Mouse (Mus musculus) ES-E14 (cell line): Measurements from ENCODE around the gene Ctsk. TPM values are rescaled to one million over a fixed set of nuclear protein-coding genes. Genes with fewer than 3 reads are reported as not detected.

Experiments used
- DNase-seq: peaks from one replicate; pipeline ENCODE4 v3.0.0-alpha.2; 2013; ENCODE audit warnings: low read depth, low spot score
- H3K27ac ChIP-seq: 2 replicates; pipeline ENCODE4 v1.5.1; 2012; ENCODE audit warnings: low read depth, mild to moderate bottlenecking, low read length, moderate library complexity, mixed read lengths; ENCODE audit not compliant: poor library complexity, insufficient read depth, severe bottlenecking
- H3K36me3 ChIP-seq: 2 replicates; pipeline ENCODE4 v1.6.1; 2012; ENCODE audit warnings: mild to moderate bottlenecking, low read length, moderate library complexity, mixed read lengths; ENCODE audit not compliant: control insufficient read depth, poor library complexity, insufficient read depth, severe bottlenecking
- H3K4me1 ChIP-seq, 2 experiments: fragments of 150-350 bp in 1 of 2; sonication (generic) in 1 of 2; 2 replicates each; pipeline ENCODE4 v1.6.1; 2012; ENCODE audit warnings: low read length in 2 of 2, mild to moderate bottlenecking in 1 of 2, mixed read lengths in 1 of 2; ENCODE audit not compliant: control insufficient read depth in 2 of 2, insufficient read depth in 2 of 2, poor library complexity in 1 of 2
- H3K4me3 ChIP-seq, 2 experiments: fragments of 150-350 bp in 1 of 2; sonication (generic) in 1 of 2; 2 replicates each; pipeline ENCODE4 v1.5.1; 2012; ENCODE audit warnings: low read length in 2 of 2, low read depth in 1 of 2, mild to moderate bottlenecking in 1 of 2, mixed read lengths in 1 of 2; ENCODE audit not compliant: insufficient read depth in 1 of 2, poor library complexity in 1 of 2, severe bottlenecking in 1 of 2
- H3K9ac ChIP-seq: 2 replicates; pipeline ENCODE4 v1.6.1; 2012; ENCODE audit warnings: low read depth, mild to moderate bottlenecking, low read length, mixed read lengths; ENCODE audit not compliant: poor library complexity, insufficient read depth, severe bottlenecking
- H3K9me3 ChIP-seq: fragments of 150-350 bp; sonication (generic); 2 replicates; pipeline ENCODE4 v1.6.1; 2012; ENCODE audit warnings: low read depth, mild to moderate bottlenecking, low read length; ENCODE audit not compliant: control insufficient read depth, insufficient read depth
- CHD2 ChIP-seq: IDR thresholded peaks from 2 replicates; pipeline ENCODE4 v1.6.1; 2014; ENCODE audit warnings: mild to moderate bottlenecking, low read depth, low read length, inconsistent platforms
- HCFC1 ChIP-seq: IDR thresholded peaks from 2 replicates; pipeline ENCODE4 v1.6.1; 2012; ENCODE audit warnings: low read length, inconsistent platforms, borderline replicate concordance; ENCODE audit not compliant: insufficient read depth
- MAFK ChIP-seq: IDR thresholded peaks from 2 replicates; pipeline ENCODE4 v1.6.1; 2014; ENCODE audit warnings: mild to moderate bottlenecking, low read depth, low read length, inconsistent platforms; ENCODE audit not compliant: insufficient read depth
- ZC3H11A ChIP-seq: IDR thresholded peaks from 2 replicates; pipeline ENCODE4 v1.6.1; 2012; ENCODE audit warnings: low read depth, mild to moderate bottlenecking, inconsistent platforms, low read length, borderline replicate concordance
- ZNF384 ChIP-seq: IDR thresholded peaks from 2 replicates; pipeline ENCODE4 v1.6.1; 2012; ENCODE audit warnings: low read depth, low read length, inconsistent platforms
- in situ Hi-C, 2 experiments: fragments of 600-800 bp; cut with MboI; formaldehyde crosslinking; loops; one replicate each; pipeline ENCODE4 v1.15.1; 2025; ENCODE audit warnings: low sequenced_read_pairs in 2 of 2, inconsistent platforms in 1 of 2; ENCODE audit not compliant: unreplicated experiment in 2 of 2
- total RNA-seq: library from RNA; depleted of rRNA; stranded (reverse); fragments of 300-350 nt; gene quantifications from 2 replicates; pipeline ENCODE4 v1.2.3, GENCODE M21; 2012

Gene Ctsk
- total RNA-seq, 1 experiment, result 0.22 TPM

DNA sequence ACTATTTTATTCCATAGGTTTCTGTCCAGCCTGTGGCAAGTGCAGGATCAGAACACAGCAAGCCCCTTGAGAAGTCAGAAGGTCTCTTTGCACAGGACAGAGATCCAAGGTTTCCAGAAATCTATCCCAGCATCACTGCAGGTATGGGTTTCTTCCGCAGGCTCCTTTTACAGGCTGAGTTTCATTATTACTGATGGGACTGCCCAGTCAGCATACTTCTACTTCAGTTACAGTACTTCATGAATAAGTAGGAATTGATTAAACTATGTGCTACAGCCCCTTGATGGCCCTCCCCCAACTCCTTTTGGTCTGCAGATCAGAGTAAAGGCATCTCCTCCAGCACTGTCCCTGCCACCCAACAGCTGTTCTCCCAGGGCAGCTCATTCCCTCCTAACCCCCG is 8.8 kb upstream of the Ctsk start:
- no peak for DNase-seq
- in situ Hi-C loops, result no loop called here
- peaks cover 26% of the 10 kb centered on the region for H3K36me3 ChIP-seq
- no peak overlapping the region for H3K9ac ChIP-seq
- H3K4me3 ChIP-seq, result no peak overlapping the region
- no peak overlapping the region for H3K27ac ChIP-seq
- H3K9me3 ChIP-seq, result no peaks in the 10 kb centered on the region
- H3K4me1 ChIP-seq, result no peaks in the 10 kb centered on the region
- TF ChIP-seq ZC3H11A, result no peak
- TF ChIP-seq MAFK, result no peak
- no peak for TF ChIP-seq HCFC1
- no peak for TF ChIP-seq CHD2
- TF ChIP-seq ZNF384, result no peak

DNA sequence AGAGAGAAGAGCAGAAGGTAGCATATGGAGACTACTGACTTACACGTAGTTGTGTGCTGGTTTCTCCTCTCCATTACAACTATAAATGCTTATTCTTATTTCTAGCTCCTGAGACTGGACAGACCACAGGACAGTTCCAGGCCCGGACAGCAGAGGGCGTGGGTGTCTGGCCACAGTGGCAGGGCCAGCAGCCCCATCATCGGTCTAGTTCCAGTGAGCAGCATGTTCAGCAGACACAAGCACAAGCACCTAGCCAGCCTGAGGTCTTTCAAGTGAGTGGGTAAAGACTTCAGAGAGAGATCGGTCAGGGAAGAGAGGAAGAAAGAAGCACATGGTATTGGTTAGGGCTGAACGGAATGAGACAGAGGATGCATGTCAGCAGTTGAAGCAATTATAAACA is 4.7 kb upstream of the Ctsk start:
- Histone ChIP-seq H3K36me3 (peaks cover 24% of the 10 kb centered on the region), H3K4me1 (no peaks in the 10 kb centered on the region), H3K27ac (no peak overlapping the region), H3K4me3 (no peak overlapping the region), H3K9me3 (no peaks in the 10 kb centered on the region), H3K9ac (no peak overlapping the region)
- no peak for DNase-seq
- TF ChIP-seq ZNF384, result no peak
- no peak for TF ChIP-seq CHD2
- TF ChIP-seq MAFK, result no peak
- TF ChIP-seq HCFC1, result no peak
- no peak for TF ChIP-seq ZC3H11A
- in situ Hi-C loops, result no loop called here

DNA sequence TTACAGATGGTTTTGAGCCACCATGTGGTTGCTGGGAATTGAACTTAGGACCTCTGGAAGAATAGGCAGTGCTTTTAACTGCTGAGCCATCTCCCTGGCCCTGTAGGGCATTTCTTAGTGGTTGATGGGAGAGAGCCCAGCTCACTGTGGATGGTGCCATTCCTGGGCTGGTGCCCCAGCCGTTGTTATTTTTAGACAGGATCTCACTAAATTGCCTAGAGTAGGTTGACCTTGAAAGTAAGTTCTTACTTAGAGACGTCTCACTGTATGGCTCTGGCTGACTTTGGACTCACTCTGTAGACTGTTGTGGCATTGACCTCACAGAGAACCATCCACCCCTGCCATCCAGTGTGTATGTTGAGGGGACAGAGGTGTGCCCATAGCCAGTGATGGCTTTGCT is 827 bp upstream of the Ctsk start:
- no peak for DNase-seq
- Histone ChIP-seq H3K36me3 (peaks cover 8% of the 10 kb centered on the region), H3K9ac (no peak overlapping the region), H3K4me3 (no peak overlapping the region), H3K4me1 (no peaks in the 10 kb centered on the region), H3K27ac (no peak overlapping the region), H3K9me3 (no peaks in the 10 kb centered on the region)
- in situ Hi-C loops, result no loop called here
- no peak for TF ChIP-seq ZNF384
- no peak for TF ChIP-seq ZC3H11A
- TF ChIP-seq CHD2, result no peak
- no peak for TF ChIP-seq MAFK

DNA sequence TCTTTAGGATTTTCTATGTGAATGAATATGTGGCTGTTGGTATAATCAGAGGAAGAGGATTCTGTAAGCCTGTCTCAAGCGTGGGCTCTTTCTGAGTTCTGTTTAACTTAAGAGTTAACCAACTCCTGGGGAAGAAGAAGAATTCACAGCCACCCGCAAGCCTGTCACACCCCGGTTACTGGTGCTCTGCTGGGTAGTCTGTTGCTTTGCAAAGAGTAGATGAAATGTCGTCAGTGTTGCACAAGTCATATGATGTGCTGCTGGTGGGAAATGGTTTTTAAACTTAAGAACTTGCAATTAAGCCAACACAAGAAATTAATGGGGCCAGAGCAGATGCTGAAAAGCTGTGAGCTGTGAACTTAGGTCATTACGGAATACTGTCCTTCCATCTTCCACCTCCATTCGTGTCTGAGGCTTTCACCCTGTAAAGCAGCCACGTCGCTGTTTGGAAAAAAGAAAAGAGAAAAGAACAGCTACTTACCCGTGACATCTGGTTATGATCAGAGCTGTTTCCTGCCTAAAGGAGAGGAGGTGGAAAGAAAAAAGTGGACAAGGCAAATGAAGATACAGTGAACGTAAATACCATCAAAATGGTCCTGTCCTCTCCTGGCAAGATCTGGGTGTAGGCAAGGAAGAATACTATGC is 562 bp downstream of the Ctsk start:
- H3K9me3 ChIP-seq, result no peaks in the 10 kb centered on the region
- no peak for DNase-seq
- H3K4me1 ChIP-seq, result no peaks in the 10 kb centered on the region
- H3K4me3 ChIP-seq, result no peak overlapping the region
- in situ Hi-C loops, result no loop called here
- H3K27ac ChIP-seq, result no peak overlapping the region
- TF ChIP-seq MAFK (no peak), ZNF384 (no peak), CHD2 (no peak), ZC3H11A (no peak), HCFC1 (no peak)
- H3K9ac ChIP-seq, result no peak overlapping the region
- H3K36me3 ChIP-seq, result no peaks in the 10 kb centered on the region; the same call in 1 of the 2 replicates

DNA sequence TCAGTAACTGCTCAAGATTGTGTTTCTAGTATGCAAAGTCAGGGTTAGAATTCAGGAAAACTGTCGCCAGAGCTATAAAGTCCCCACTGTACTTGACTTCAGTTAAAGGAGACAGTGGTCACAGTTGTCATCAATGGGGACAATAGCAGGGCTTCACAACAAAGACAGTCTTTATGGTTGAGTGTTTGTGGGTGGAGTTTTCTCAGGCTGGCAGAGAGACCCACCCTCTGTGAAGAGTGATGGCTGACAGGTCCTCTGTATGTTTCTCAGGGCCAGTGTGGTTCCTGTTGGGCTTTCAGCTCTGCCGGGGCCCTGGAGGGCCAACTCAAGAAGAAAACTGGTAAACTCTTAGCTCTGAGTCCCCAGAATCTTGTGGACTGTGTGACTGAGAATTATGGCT is 3.3 kb downstream of the Ctsk start:
- TF ChIP-seq CHD2 (no peak), ZC3H11A (no peak), ZNF384 (no peak)
- Histone ChIP-seq H3K9ac (no peak overlapping the region), H3K27ac (no peak overlapping the region), H3K4me3 (no peak overlapping the region), H3K36me3 (no peaks in the 10 kb centered on the region), H3K9me3 (no peaks in the 10 kb centered on the region), H3K4me1 (no peaks in the 10 kb centered on the region)
- in situ Hi-C loops, result no loop called here
- no peak for DNase-seq
